Mouse (Mus musculus) embryonic facial prominence, embryonic 10.5 days (tissue): Measurements from ENCODE around the gene 8030474K03Rik. TPM values are rescaled to one million over a fixed set of nuclear protein-coding genes. Genes with fewer than 3 reads are reported as not detected.
"Not testable (repeated sequence)": the region's sequence is repeated elsewhere in the genome, so short reads cannot be mapped to it uniquely, and the experiment has no call there.

Source experiments
- DNase-seq: peaks from one replicate; pipeline ENCODE4 v3.0.0-alpha.2; 2017; ENCODE audit warnings: low spot score
- H3K27ac ChIP-seq: fragments of 300-500 bp; sonication (generic); replicated peaks from 2 replicates; pipeline ENCODE4 v1.5.1; 2016; ENCODE audit warnings: mild to moderate bottlenecking
- H3K27me3 ChIP-seq: fragments of 300-500 bp; sonication (generic); replicated peaks from 2 replicates; pipeline ENCODE4 v1.6.1; 2016; ENCODE audit warnings: low read depth, mild to moderate bottlenecking; ENCODE audit not compliant: poor library complexity, severe bottlenecking
- H3K36me3 ChIP-seq: fragments of 300-500 bp; sonication (generic); replicated peaks from 2 replicates; pipeline ENCODE4 v1.6.1; 2016; ENCODE audit warnings: mild to moderate bottlenecking, moderate library complexity
- H3K4me1 ChIP-seq: fragments of 300-500 bp; sonication (generic); 2 replicates; pipeline ENCODE4 v1.6.1; 2016
- H3K4me3 ChIP-seq: fragments of 300-500 bp; sonication (generic); 2 replicates; pipeline ENCODE4 v1.5.1; 2016; ENCODE audit warnings: mild to moderate bottlenecking, moderate library complexity
- H3K9me3 ChIP-seq: fragments of 300-500 bp; sonication (generic); 2 replicates; pipeline ENCODE4 v1.6.1; 2016; ENCODE audit warnings: mild to moderate bottlenecking
- WGBS: fragments of 180-500 bp; shearing (Covaris S2); methylation state at CpG from one replicate; pipeline ENCODE4 v1.1.7; 2016; 5-methylcytosine and 5-hydroxymethylcytosine counted together
- polyA plus RNA-seq: library from polyadenylated mRNA; unstranded; fragments of >200 nt; fragmentation: Nextera tagmentation; extraction: Ambion mirVana; gene quantifications from 2 replicates; pipeline ENCODE4 v1.2.1, GENCODE M21; 2016

Gene 8030474K03Rik
- polyA plus RNA-seq, 1 experiment from 2014 or later, result not detected

GRCm38 (mm10) chrX:101819980-101820379 is 25.5 kb downstream of the 8030474K03Rik start:
- not testable (repeated sequence) for H3K9me3 ChIP-seq, H3K4me1 ChIP-seq, H3K27ac ChIP-seq, DNase-seq, H3K4me3 ChIP-seq, H3K36me3 ChIP-seq
- peaks cover 79% of the 10 kb centered on the region for H3K27me3 ChIP-seq

- Histone ChIP-seq H3K9me3 (0 out of 2 replicates have a peak, but pooled peaks cover 3% of the 10 kb centered on the region), H3K4me3 (no peak overlapping the region), H3K36me3 (no peaks in the 10 kb centered on the region), H3K27ac (peak overlapping the region; percentile 35), H3K4me1 (peaks cover 32% of the 10 kb centered on the region), H3K27me3 (peaks cover 99% of the 10 kb centered on the region)
- DNase-seq, result peak; percentile 50
- WGBS, result 48% methylated on average over 5 of the region's 5 CpGs
Observed at GRCm38 (mm10) chrX:101847191-101847795, 52.8 kb downstream of the 8030474K03Rik start.

Other genes starting within 250 kb of the 8030474K03Rik start
- 140 and 141 TPM in 2 replicates for gene Ogt, start 154.6 kb upstream of the 8030474K03Rik start, polyA plus RNA-seq
- 0.11 and 0.14 TPM in 2 replicates for gene Cxcr3, start 60.4 kb upstream of the 8030474K03Rik start, polyA plus RNA-seq
- gene Gm4779, start 233 bp upstream of the 8030474K03Rik start, polyA plus RNA-seq, result 0.24 TPM in 1 of 2 replicates, not detected in the other
- gene Nhsl2, start 54.7 kb downstream of the 8030474K03Rik start, polyA plus RNA-seq, result 27.5 and 30.0 TPM in 2 replicates